Mouse (Mus musculus): ENCODE measurements around the gene Gan.

Gan gene

GRCm38 (mm10) chr8:117248341-117248740 is 90.4 kb downstream of the Gan start:
- in situ Hi-C loops (cut with MboI, MseI): no loop called here

GRCm38 (mm10) chr8:117251086-117251681 is 93.2 kb downstream of the Gan start:
- in situ Hi-C loops (cut with MboI, MseI): loop anchor here in 1 of 2 experiments (10.0 kb wide), 1 partner anchor 1384 kb away; no protein-coding TSS in a partner anchor

GRCm38 (mm10) chr8:117252650-117253049 is 94.7 kb downstream of the Gan start:
- in situ Hi-C loops (cut with MboI, MseI): loop anchor here in 1 of 2 experiments (10.0 kb wide), 1 partner anchor 1382 kb away; no protein-coding TSS in a partner anchor

- in situ Hi-C loops (cut with MboI, MseI): loop anchor here in 1 of 2 experiments (10.0 kb wide), 1 partner anchor 1381 kb away; no protein-coding TSS in a partner anchor
Observed at GRCm38 (mm10) chr8:117253390-117254269, 95.7 kb downstream of the Gan start.

- in situ Hi-C loops (cut with MboI, MseI): loop anchor here in 1 of 2 experiments (10.0 kb wide), 1 partner anchor 1380 kb away; no protein-coding TSS in a partner anchor
Observed at GRCm38 (mm10) chr8:117254496-117254895, 96.6 kb downstream of the Gan start.

- in situ Hi-C loops (cut with MboI, MseI): loop anchor here in 1 of 2 experiments (10.0 kb wide), 1 partner anchor 1378 kb away; no protein-coding TSS in a partner anchor
Observed at GRCm38 (mm10) chr8:117256292-117256938, 98.5 kb downstream of the Gan start.

GRCm38 (mm10) chr8:117257029-117257820 is 99.3 kb downstream of the Gan start, which contains the start of gene Cmip:
Gene Cmip, plus strand, starts transcription at chr8:117257064.
- in situ Hi-C loops (cut with MboI, MseI): loop anchor here in 1 of 2 experiments (10.0 kb wide), 1 partner anchor 1378 kb away; no protein-coding TSS in a partner anchor

- in situ Hi-C loops (cut with MboI, MseI): loop anchor here in 1 of 2 experiments (10.0 kb wide), 1 partner anchor 1377 kb away; no protein-coding TSS in a partner anchor
Observed at GRCm38 (mm10) chr8:117257821-117258575, 100.1 kb downstream of the Gan start.

- in situ Hi-C loops (cut with MboI, MseI): loop anchor here in 1 of 2 experiments (10.0 kb wide), 1 partner anchor 1376 kb away; no protein-coding TSS in a partner anchor
Observed at GRCm38 (mm10) chr8:117258576-117259040, 100.7 kb downstream of the Gan start.

- in situ Hi-C loops (cut with MboI, MseI): loop anchor here in 1 of 2 experiments (10.0 kb wide), 1 partner anchor 1375 kb away; no protein-coding TSS in a partner anchor
Observed at GRCm38 (mm10) chr8:117259431-117260001, 101.6 kb downstream of the Gan start.

- in situ Hi-C loops (cut with MboI, MseI): no loop called here
Observed at GRCm38 (mm10) chr8:117260234-117260929, 102.4 kb downstream of the Gan start.

GRCm38 (mm10) chr8:117260930-117261475 is 103.1 kb downstream of the Gan start:
- in situ Hi-C loops (cut with MboI, MseI): no loop called here

- in situ Hi-C loops (cut with MboI, MseI): no loop called here
Observed at GRCm38 (mm10) chr8:117261702-117262101, 103.8 kb downstream of the Gan start.

GRCm38 (mm10) chr8:117262685-117263084 is 104.8 kb downstream of the Gan start:
- in situ Hi-C loops (cut with MboI, MseI): no loop called here

GRCm38 (mm10) chr8:117263442-117263841 is 105.5 kb downstream of the Gan start:
- in situ Hi-C loops (cut with MboI, MseI): no loop called here

GRCm38 (mm10) chr8:117265079-117265478 is 107.1 kb downstream of the Gan start:
- in situ Hi-C loops (cut with MboI, MseI): no loop called here

Measured in T-helper 17 cell (primary cell).